ENCODE assay signal across 21 mouse cellular contexts in the genomic region with DNA sequence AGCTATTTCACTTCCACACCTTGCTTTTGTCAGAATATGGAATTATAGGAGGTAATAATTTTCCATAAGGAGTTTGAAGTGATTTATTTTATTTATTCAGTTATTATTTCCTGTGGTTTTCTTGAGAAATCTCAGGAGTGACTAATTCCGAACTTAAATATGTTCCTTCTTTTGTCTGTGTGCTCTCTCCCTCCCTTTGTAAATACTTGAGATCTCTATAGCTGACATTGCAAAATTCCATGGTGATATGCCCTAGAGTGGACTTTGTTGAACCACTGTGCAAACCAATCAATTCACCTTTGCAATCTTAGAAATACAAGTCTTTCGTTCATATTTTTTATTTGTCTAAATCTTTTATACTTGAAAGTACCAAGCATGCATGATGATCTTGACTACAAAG.
A peak's percentile ranks its signal among the peaks of the same experiment; 100 is the strongest.
DNase-seq lines count a peak whose midpoint lies in the region; ATAC-seq and TF ChIP-seq lines count a peak whose summit lies in the region.
"Had no signal": no experiment of that assay in that cellular context is flagged by ENCODE, and none has a peak within 500 bp of the region (broad histone marks: within the 10 kb centered on the region; RNA-seq: fewer than 3 reads in every experiment).

No protein-coding gene starts in this region.

- DNase-seq in lung, postnatal 0 days (ENCODE audit: low spot score) = peak; percentile 46
- no peak for DNase-seq in lung, postnatal 10 days
- DNase-seq in lung, postnatal 36 days = peak; percentile 31
- no peak for DNase-seq in left cerebral cortex, postnatal 25 days (ENCODE audit: low spot score in 2 of 2)
- no peak for DNase-seq in hindbrain, embryonic 11.5 days (ENCODE audit: low spot score)
- DNase-seq: adrenal gland, postnatal 14 days; B cell, adult 2 months; cerebellum, adult 11-12 months; cerebellum, adult 9-10 months; cerebellum, postnatal 25 days; gastrocnemius, postnatal 14 days; heart, adult 2 months; heart, postnatal 14 days had no signal

- H3K4me1 ChIP-seq in lung, postnatal 0 days (ENCODE audit: insufficient read depth, low read depth, low read length) = no peaks in the 10 kb centered on the region
- no peaks in the 10 kb centered on the region for H3K4me1 ChIP-seq in stomach, embryonic 15.5 days
- no peaks in the 10 kb centered on the region for H3K4me1 ChIP-seq in hindbrain, embryonic 11.5 days (replicated peaks; ENCODE audit: control insufficient read depth, insufficient read depth, low read length)
- H3K4me1 ChIP-seq: embryonic facial prominence, embryonic 12.5 days; forebrain, embryonic 12.5 days had no signal

- no peak overlapping the region for H3K4me2 ChIP-seq in lung, postnatal 0 days (replicated peaks; ENCODE audit: low read depth, low read length)
- no peak overlapping the region for H3K4me2 ChIP-seq in stomach, embryonic 15.5 days
- no peak overlapping the region for H3K4me2 ChIP-seq in hindbrain, embryonic 11.5 days (replicated peaks; ENCODE audit: low read depth, low read length)
- H3K4me2 ChIP-seq: embryonic facial prominence, embryonic 12.5 days; forebrain, embryonic 12.5 days; heart, embryonic 11.5 days; heart, embryonic 15.5 days; hindbrain, embryonic 14.5 days had no signal

- no peaks in the 10 kb centered on the region for H3K9me3 ChIP-seq in lung, postnatal 0 days (ENCODE audit: low read length)
- H3K9me3 ChIP-seq in stomach, embryonic 15.5 days = no peaks in the 10 kb centered on the region
- H3K9me3 ChIP-seq in hindbrain, embryonic 11.5 days (ENCODE audit: control insufficient read depth, low read length) = no peaks in the 10 kb centered on the region
- H3K9me3 ChIP-seq: embryonic facial prominence, embryonic 12.5 days; forebrain, embryonic 12.5 days; heart, embryonic 15.5 days had no signal

- TF ChIP-seq EP300 in lung, postnatal 0 days (IDR thresholded peaks at IDR 0.05) = peak; percentile 87

- H3K27ac ChIP-seq in lung, postnatal 0 days (ENCODE audit: low read length) = no peak overlapping the region
- H3K27ac ChIP-seq in stomach, embryonic 15.5 days = no peak overlapping the region
- H3K27ac ChIP-seq in hindbrain, embryonic 11.5 days (ENCODE audit: low read depth, low read length) = no peak overlapping the region
- H3K27ac ChIP-seq: embryonic facial prominence, embryonic 12.5 days; forebrain, embryonic 12.5 days; heart, embryonic 15.5 days; hindbrain, embryonic 14.5 days had no signal

- H3K4me3 ChIP-seq in lung, postnatal 0 days (ENCODE audit: low read depth, low read length) = no peak overlapping the region
- no peak overlapping the region for H3K4me3 ChIP-seq in stomach, embryonic 15.5 days (replicated peaks)
- no peak overlapping the region for H3K4me3 ChIP-seq in hindbrain, embryonic 11.5 days (ENCODE audit: low read depth, low read length)
- H3K4me3 ChIP-seq: embryonic facial prominence, embryonic 12.5 days; forebrain, embryonic 12.5 days; heart, adult 2 months; heart, embryonic 15.5 days had no signal

- H3K9ac ChIP-seq in lung, postnatal 0 days (replicated peaks; ENCODE audit: low read depth) = no peak overlapping the region
- no peak overlapping the region for H3K9ac ChIP-seq in stomach, embryonic 15.5 days
- no peak overlapping the region for H3K9ac ChIP-seq in hindbrain, embryonic 11.5 days (ENCODE audit: low read depth, low read length)
- H3K9ac ChIP-seq: embryonic facial prominence, embryonic 12.5 days; forebrain, embryonic 12.5 days; heart, embryonic 15.5 days; hindbrain, embryonic 14.5 days had no signal

- H3K36me3 ChIP-seq in lung, postnatal 0 days (ENCODE audit: insufficient read depth, low read length) = no peaks in the 10 kb centered on the region
- no peaks in the 10 kb centered on the region for H3K36me3 ChIP-seq in stomach, embryonic 15.5 days
- H3K36me3 ChIP-seq in hindbrain, embryonic 11.5 days (ENCODE audit: control insufficient read depth, insufficient read depth, low read length) = no peaks in the 10 kb centered on the region
- H3K36me3 ChIP-seq: embryonic facial prominence, embryonic 12.5 days; forebrain, embryonic 12.5 days; heart, embryonic 15.5 days had no signal

- intact Hi-C loops in left cerebral cortex, postnatal 25 days (cut with DNase I) = no loop called here

- WGBS in lung, postnatal 0 days = 58% methylated on average over 2 of the region's 2 CpGs
- 66% methylated on average over 2 of the region's 2 CpGs for WGBS in stomach, embryonic 15.5 days
- 86% methylated on average over 2 of the region's 2 CpGs for WGBS in hindbrain, embryonic 11.5 days

- TF ChIP-seq CTCF in lung, postnatal 0 days (IDR thresholded peaks at IDR 0.05) = no peak

- no peaks in the 10 kb centered on the region for H3K27me3 ChIP-seq in lung, postnatal 0 days (replicated peaks; ENCODE audit: insufficient read depth, low read length)
- no peaks in the 10 kb centered on the region for H3K27me3 ChIP-seq in stomach, embryonic 15.5 days (replicated peaks)
- no peaks in the 10 kb centered on the region for H3K27me3 ChIP-seq in hindbrain, embryonic 11.5 days (ENCODE audit: control insufficient read depth, insufficient read depth, low read length)
- H3K27me3 ChIP-seq: embryonic facial prominence, embryonic 12.5 days; forebrain, embryonic 12.5 days; heart, embryonic 15.5 days had no signal

- ATAC-seq in lung, postnatal 0 days = peak; percentile 53; the same call in 1 of the 2 replicates
- ATAC-seq in stomach, embryonic 15.5 days (ENCODE audit: insufficient read depth, low FRiP score, low read depth) = peak; percentile 68; the same call in 1 of the 2 replicates
- no peak for ATAC-seq in hindbrain, embryonic 11.5 days (ENCODE audit: low FRiP score)
- ATAC-seq: activated CD4-positive, CD25-positive, alpha-beta regulatory T cell, adult 4 months; forebrain, embryonic 16.5 days had no signal

Comparison
In these comparisons a context has a peak if more than half of its experiments do, and no peak if none do; other contexts are left out.
1. DNase-seq: peak in lung, postnatal 0 days (single experiment) and lung, postnatal 36 days (single experiment); none in lung, postnatal 10 days (single experiment), left cerebral cortex, postnatal 25 days (0 of 2) and hindbrain, embryonic 11.5 days (single experiment).